Mouse (Mus musculus) hindbrain, embryonic 10.5 days (tissue): Measurements from ENCODE around the gene Fgf14. TPM values are rescaled to one million over a fixed set of nuclear protein-coding genes. Genes with fewer than 3 reads are reported as not detected.
"Not testable (repeated sequence)": the region's sequence is repeated elsewhere in the genome, so short reads cannot be mapped to it uniquely, and the experiment has no call there.

Source experiments
- DNase-seq: peaks from one replicate; pipeline ENCODE4 v3.0.0-alpha.2; 2017; ENCODE audit warnings: low spot score
- H3K27ac ChIP-seq: fragments of 300-500 bp; sonication (generic); 2 replicates; pipeline ENCODE4 v1.5.1; 2016; ENCODE audit warnings: mild to moderate bottlenecking, moderate library complexity
- H3K27me3 ChIP-seq: fragments of 300-500 bp; sonication (generic); 2 replicates; pipeline ENCODE4 v1.6.1; 2016; ENCODE audit warnings: mild to moderate bottlenecking; ENCODE audit not compliant: poor library complexity, insufficient read depth, severe bottlenecking
- H3K36me3 ChIP-seq: fragments of 300-500 bp; sonication (generic); 2 replicates; pipeline ENCODE4 v1.6.1; 2016; ENCODE audit warnings: mild to moderate bottlenecking, moderate library complexity
- H3K4me1 ChIP-seq: fragments of 300-500 bp; sonication (generic); replicated peaks from 2 replicates; pipeline ENCODE4 v1.6.1; 2016; ENCODE audit warnings: mild to moderate bottlenecking
- H3K4me3 ChIP-seq: fragments of 300-500 bp; sonication (generic); 2 replicates; pipeline ENCODE4 v1.5.1; 2016; ENCODE audit warnings: mild to moderate bottlenecking, moderate library complexity
- H3K9me3 ChIP-seq: fragments of 300-500 bp; sonication (generic); 2 replicates; pipeline ENCODE4 v1.6.1; 2016; ENCODE audit warnings: mild to moderate bottlenecking, moderate library complexity
- WGBS: fragments of 180-500 bp; shearing (Covaris S2); methylation state at CpG from one replicate; pipeline ENCODE4 v1.1.7; 2016; 5-methylcytosine and 5-hydroxymethylcytosine counted together
- polyA plus RNA-seq: library from polyadenylated mRNA; unstranded; fragments of >200 nt; fragmentation: Nextera tagmentation; extraction: Ambion mirVana; gene quantifications from 2 replicates; pipeline ENCODE4 v1.2.1, GENCODE M21; 2016

Fgf14 gene
- polyA plus RNA-seq, 1 experiment from 2014 or later = 5.1 TPM

DNA sequence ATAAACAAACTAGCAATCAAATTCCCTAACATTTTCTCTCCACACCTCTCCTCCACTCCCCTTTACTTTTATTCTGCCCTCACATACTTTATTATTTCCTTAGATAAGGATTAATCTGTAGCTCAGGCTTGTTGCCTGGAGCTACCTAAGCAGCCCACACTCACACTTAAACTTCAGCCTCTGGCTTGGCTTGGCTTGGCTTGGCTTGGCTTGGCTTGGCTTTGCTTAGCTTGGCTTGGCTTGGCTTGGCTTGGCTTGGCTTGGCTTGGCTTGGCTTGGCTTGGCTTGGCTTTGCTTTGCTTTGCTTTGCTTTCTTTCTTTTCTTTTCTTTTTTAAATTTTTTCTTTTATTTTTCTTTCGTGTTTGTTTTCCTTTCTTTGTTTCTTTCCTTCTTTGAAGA lies 636.3 kb downstream of the Fgf14 start:
- no peak overlapping the region for H3K4me3 ChIP-seq
- no peaks in the 10 kb centered on the region for H3K27me3 ChIP-seq
- peaks cover 20% of the 10 kb centered on the region for H3K4me1 ChIP-seq
- WGBS = 83% methylated on average over 1 of the region's 1 CpGs
- DNase-seq = no peak
- no peaks in the 10 kb centered on the region for H3K36me3 ChIP-seq
- no peaks in the 10 kb centered on the region for H3K9me3 ChIP-seq
- no peak overlapping the region for H3K27ac ChIP-seq

- Histone ChIP-seq H3K27ac (no peak overlapping the region), H3K4me1 (peaks cover 20% of the 10 kb centered on the region), H3K4me3 (no peak overlapping the region), H3K36me3 (no peaks in the 10 kb centered on the region), H3K27me3 (no peaks in the 10 kb centered on the region), H3K9me3 (no peaks in the 10 kb centered on the region)
- WGBS = 68% methylated on average over 4 of the region's 4 CpGs
- no peak for DNase-seq
Measured at GRCm38 (mm10) chr14:124037434-124037833, 639.5 kb downstream of the Fgf14 start.

DNA sequence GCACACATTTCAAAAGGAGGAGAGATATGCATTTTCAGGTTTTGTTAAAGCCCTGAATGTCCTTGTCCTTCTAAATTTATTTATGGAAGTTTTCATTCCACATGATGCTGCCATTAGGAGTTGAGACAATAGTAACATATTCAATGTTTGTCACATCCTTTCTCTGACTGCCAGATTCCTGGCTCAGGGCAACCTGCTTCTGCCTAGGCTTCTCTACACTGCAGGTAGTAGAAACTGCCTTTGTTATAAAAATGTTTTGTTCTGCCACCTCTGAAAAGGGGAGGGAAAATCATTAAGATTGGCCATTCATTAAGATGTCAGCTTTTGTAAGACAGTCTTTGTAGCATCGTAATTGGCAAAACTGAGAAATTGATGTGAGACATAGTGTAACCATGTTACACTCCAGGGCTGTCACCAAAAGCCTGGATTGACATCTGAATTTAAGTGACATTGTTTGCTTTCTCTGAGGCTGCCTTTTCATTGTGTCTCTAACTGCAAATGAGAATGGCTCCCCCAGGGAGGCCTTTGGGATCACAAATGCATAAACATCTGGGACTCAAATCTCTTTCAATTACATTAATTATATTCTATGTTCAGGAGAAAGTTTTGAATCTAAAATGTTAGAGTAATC lies 640.2 kb downstream of the Fgf14 start:
- no peak overlapping the region for H3K4me3 ChIP-seq
- DNase-seq = no peak
- no peaks in the 10 kb centered on the region for H3K36me3 ChIP-seq
- 21% methylated on average over 1 of the region's 1 CpGs for WGBS
- H3K4me1 ChIP-seq = peaks cover 20% of the 10 kb centered on the region
- H3K9me3 ChIP-seq = no peaks in the 10 kb centered on the region
- no peak overlapping the region for H3K27ac ChIP-seq
- no peaks in the 10 kb centered on the region for H3K27me3 ChIP-seq

DNA sequence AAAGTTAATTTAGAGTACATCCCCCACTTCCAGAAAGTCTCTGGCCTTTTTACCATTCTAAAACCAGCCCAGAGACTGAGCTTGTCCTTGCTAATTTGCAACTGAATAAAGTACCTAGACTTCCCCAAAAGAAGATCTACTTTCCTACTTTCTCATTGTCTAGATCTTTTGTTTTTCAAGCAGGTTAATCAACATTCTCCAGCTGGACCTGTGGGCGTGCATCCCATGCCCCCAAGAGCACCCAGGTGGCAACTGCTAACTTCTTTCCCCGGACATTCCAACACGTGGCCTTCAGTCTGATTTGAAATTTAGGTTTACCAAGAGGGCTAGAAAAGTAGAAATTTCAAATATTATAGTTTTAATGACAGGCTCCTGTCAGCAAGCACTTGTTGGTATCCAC lies 643.6 kb downstream of the Fgf14 start:
- not testable (repeated sequence) for DNase-seq, H3K36me3 ChIP-seq, H3K4me3 ChIP-seq, H3K27ac ChIP-seq, H3K9me3 ChIP-seq, H3K27me3 ChIP-seq
- WGBS = 34% methylated on average over 3 of the region's 3 CpGs
- H3K4me1 ChIP-seq = peaks cover 20% of the 10 kb centered on the region

DNA sequence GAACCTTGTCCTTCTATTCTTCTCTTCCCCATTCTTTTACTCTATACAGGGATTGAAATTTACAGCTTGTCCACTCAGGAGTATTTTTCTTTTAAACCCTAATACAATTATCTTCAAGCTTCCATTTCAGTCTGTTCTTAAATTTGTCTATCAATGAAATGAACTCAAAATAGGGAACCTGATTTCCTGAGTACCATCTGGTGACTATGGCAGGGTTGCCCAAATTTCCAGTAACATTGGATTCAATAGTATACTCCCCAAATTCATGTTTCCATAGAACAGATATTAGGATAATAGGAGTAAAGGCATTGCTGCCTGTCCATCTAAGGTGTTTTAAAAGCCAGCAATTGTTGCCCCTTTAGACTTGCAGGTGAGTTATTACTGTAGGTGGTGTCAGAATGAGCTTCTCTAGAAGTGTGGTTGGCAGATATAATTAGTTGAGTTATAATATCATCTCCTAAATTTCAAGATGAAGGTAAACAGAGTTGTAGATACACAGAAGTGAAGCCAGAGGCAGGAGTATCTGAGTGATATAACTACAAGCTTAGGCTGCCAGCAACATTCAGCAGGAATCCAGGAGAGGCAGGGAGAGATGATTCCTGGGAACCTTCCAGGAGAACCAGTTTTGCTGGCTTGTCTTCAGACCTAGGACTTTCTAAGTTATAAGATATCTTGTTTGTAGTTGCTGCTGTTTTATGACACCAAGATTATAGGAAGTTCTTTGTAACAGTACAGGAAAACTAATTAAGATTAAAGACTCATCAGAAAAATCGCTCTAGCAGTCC lies 648.8 kb downstream of the Fgf14 start:
- Histone ChIP-seq H3K27ac (no peak overlapping the region), H3K9me3 (peaks cover 6% of the 10 kb centered on the region; the same call in 1 of the 2 replicates)
- 92% methylated on average over 1 of the region's 1 CpGs for WGBS

DNA sequence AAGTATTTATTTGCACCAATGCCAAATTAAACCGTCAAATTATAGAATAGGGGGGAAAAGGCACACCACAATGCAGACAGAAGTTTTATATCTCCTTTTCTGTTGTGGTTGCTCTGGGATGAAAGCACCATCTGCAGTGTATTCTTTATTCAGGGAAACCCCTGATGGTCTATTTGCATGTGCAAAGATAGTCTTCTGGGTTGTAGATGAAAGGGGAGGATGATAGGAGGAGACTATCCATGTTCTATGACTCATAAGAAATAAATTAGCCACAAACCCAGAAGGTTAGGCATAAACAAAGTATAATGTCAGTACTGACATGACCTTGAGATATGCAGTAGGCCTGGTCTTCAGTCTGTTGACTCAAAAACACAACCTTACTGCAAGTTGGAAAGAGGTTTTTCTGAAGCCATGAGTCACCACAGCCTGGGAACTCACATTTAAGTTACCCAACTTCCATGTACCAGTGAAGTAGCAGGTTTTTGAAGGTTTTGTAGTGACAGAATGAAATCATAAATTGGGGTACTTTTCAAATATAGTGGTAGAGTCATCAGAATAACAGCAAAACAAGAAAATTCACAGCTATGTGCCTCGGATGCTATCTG lies 686.2 kb downstream of the Fgf14 start:
- no peak overlapping the region for H3K4me3 ChIP-seq
- no peaks in the 10 kb centered on the region for H3K27me3 ChIP-seq
- no peaks in the 10 kb centered on the region for H3K36me3 ChIP-seq
- DNase-seq = no peak
- H3K27ac ChIP-seq = no peak overlapping the region
- no peaks in the 10 kb centered on the region for H3K9me3 ChIP-seq
- no peaks in the 10 kb centered on the region for H3K4me1 ChIP-seq
- WGBS = 76% methylated on average over 2 of the region's 2 CpGs

More for the DNA sequence above, 648.8 kb downstream of the Fgf14 start:
- Histone ChIP-seq H3K4me1 (no peaks in the 10 kb centered on the region), H3K27me3 (no peaks in the 10 kb centered on the region), H3K4me3 (no peak overlapping the region), H3K36me3 (no peaks in the 10 kb centered on the region)
- DNase-seq = no peak

DNA sequence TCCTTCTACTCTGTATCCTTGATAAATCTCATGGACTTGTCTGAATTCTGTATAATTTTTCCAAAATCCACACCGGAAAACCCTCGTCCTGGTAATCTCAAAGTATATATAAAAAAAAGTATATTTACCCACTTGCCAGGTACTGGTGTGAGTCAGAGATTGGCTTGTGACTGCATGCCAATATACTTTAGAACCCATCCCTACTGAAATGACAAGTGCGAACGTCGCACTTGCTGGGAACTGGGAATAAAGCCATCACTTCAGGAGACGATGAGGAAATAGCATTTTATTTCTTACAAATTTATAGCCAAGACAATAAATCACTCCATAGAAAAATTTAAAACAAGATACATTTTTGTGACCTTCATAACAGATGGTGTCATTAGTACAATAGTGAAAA lies 708.9 kb downstream of the Fgf14 start:
- Histone ChIP-seq H3K4me1 (no peaks in the 10 kb centered on the region), H3K27ac (no peak overlapping the region), H3K4me3 (no peak overlapping the region), H3K27me3 (no peaks in the 10 kb centered on the region), H3K36me3 (no peaks in the 10 kb centered on the region), H3K9me3 (no peaks in the 10 kb centered on the region)
- DNase-seq = no peak
- 93% methylated on average over 6 of the region's 6 CpGs for WGBS

DNA sequence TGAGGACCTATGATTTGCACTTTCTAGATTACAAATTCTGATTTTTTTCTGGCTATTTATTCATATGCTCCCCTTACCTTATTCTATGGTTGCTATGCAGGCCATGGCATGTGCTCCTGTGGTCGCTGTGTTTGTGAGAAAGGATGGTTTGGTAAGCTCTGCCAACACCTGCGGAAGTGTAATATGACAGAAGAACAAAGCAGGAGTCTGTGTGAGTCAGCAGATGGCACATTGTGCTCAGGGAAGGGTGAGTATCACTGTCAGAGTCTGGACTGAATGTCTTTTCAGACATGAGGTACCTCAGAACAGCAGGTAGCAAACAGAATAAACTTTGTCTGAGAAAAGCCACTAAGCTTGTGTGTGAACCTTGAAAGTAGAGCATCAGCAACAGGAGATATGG lies 710.4 kb downstream of the Fgf14 start:
- H3K9me3 ChIP-seq = no peaks in the 10 kb centered on the region
- H3K27ac ChIP-seq = no peak overlapping the region
- H3K4me1 ChIP-seq = no peaks in the 10 kb centered on the region
- no peaks in the 10 kb centered on the region for H3K27me3 ChIP-seq
- no peak for DNase-seq
- H3K4me3 ChIP-seq = no peak overlapping the region
- H3K36me3 ChIP-seq = no peaks in the 10 kb centered on the region
- WGBS = 72% methylated on average over 2 of the region's 2 CpGs
